ENCODE assay signal across 8 mouse cellular contexts in genomic region chr2:27515341-27516166, GRCm38 (mm10). TPM values are rescaled to one million over a fixed set of nuclear protein-coding genes. Genes with fewer than 3 reads are reported as not detected.
A peak's percentile ranks its signal among the peaks of the same experiment; 100 is the strongest.
DNase-seq lines count a peak whose midpoint lies in the region; ATAC-seq and TF ChIP-seq lines count a peak whose summit lies in the region.

No protein-coding gene starts in this region.

- H3K27ac ChIP-seq in testis, adult 2 months (ENCODE audit: control insufficient read depth, insufficient read depth, low read depth, low read length), result peak overlapping the region; percentile 64
- H3K27ac ChIP-seq in forebrain, postnatal 0 days (ENCODE audit: low read depth, low read length), result peak overlapping the region; percentile 88
- H3K27ac ChIP-seq in limb, embryonic 10.5 days, result peak overlapping the region; percentile 95
- 0 out of 2 replicates have a peak overlapping the region, but pooled peaks have one; percentile 8 for H3K27ac ChIP-seq in neural tube, embryonic 12.5 days

- no peaks in the 10 kb centered on the region for H3K27me3 ChIP-seq in testis, adult 2 months (ENCODE audit: control insufficient read depth, insufficient read depth, low read length)
- no peaks in the 10 kb centered on the region for H3K27me3 ChIP-seq in forebrain, postnatal 0 days (ENCODE audit: insufficient read depth, low read length)
- H3K27me3 ChIP-seq in limb, embryonic 10.5 days (ENCODE audit: low read depth, poor library complexity, severe bottlenecking), result no peaks in the 10 kb centered on the region
- H3K27me3 ChIP-seq in neural tube, embryonic 12.5 days (replicated peaks), result no peaks in the 10 kb centered on the region

- H3K4me2 ChIP-seq in forebrain, postnatal 0 days (ENCODE audit: low read depth), result peak overlapping the region; percentile 88
- peak overlapping the region; percentile 96 for H3K4me2 ChIP-seq in neural tube, embryonic 12.5 days (replicated peaks)

- DNase-seq in cerebellum, postnatal 10 days, result peak; percentile 23 to 42
- DNase-seq in cerebellum, adult 9-11 months, result no peak
- DNase-seq in testis, postnatal 10 days (ENCODE audit: low spot score), result no peak
- DNase-seq in forebrain, postnatal 0 days, result no peak
- DNase-seq in limb, embryonic 10.5 days (ENCODE audit: low spot score), result peak; percentile 42
- no peak for DNase-seq in right cerebral cortex, adult 2 months (ENCODE audit: low spot score in 2 of 2)

- no peaks in the 10 kb centered on the region for H3K9me3 ChIP-seq in forebrain, postnatal 0 days (ENCODE audit: low read length)
- H3K9me3 ChIP-seq in limb, embryonic 10.5 days (replicated peaks), result no peaks in the 10 kb centered on the region
- no peaks in the 10 kb centered on the region for H3K9me3 ChIP-seq in neural tube, embryonic 12.5 days

- no peak for TF ChIP-seq POLR2A in testis, adult 2 months (IDR thresholded peaks at IDR 0.05; ENCODE audit: control insufficient read depth, low read depth, low read length)

- WGBS in forebrain, postnatal 0 days, result under 1% methylated on average over 28 of the region's 40 CpGs
- 2% methylated on average over 40 of the region's 40 CpGs for WGBS in limb, embryonic 10.5 days
- 1% methylated on average over 39 of the region's 40 CpGs for WGBS in neural tube, embryonic 12.5 days

- ATAC-seq in forebrain, postnatal 0 days, result peak; percentile 21
- peak; percentile 64; the same call in 1 of the 2 replicates for ATAC-seq in neural tube, embryonic 12.5 days (ENCODE audit: low FRiP score, low read depth)

- no peak for TF ChIP-seq CTCF in testis, adult 2 months (IDR thresholded peaks at IDR 0.05; ENCODE audit: control insufficient read depth, insufficient read depth, insufficient replicate concordance, low read depth, low read length)
- TF ChIP-seq CTCF in forebrain, postnatal 0 days (IDR thresholded peaks at IDR 0.05; ENCODE audit: low read depth), result no peak

- peaks cover 16% of the 10 kb centered on the region for H3K4me1 ChIP-seq in testis, adult 2 months (ENCODE audit: control insufficient read depth, insufficient read depth, low read length)
- H3K4me1 ChIP-seq in forebrain, postnatal 0 days (ENCODE audit: insufficient read depth), result peaks cover 16% of the 10 kb centered on the region
- peaks cover 28% of the 10 kb centered on the region for H3K4me1 ChIP-seq in limb, embryonic 10.5 days
- H3K4me1 ChIP-seq in neural tube, embryonic 12.5 days, result peaks cover 26% of the 10 kb centered on the region

- H3K36me3 ChIP-seq in testis, adult 2 months (ENCODE audit: control insufficient read depth, insufficient read depth, low read length), result no peaks in the 10 kb centered on the region; the same call in 1 of the 2 replicates
- peaks cover 19% of the 10 kb centered on the region for H3K36me3 ChIP-seq in forebrain, postnatal 0 days (ENCODE audit: insufficient read depth)
- peaks cover 29% of the 10 kb centered on the region for H3K36me3 ChIP-seq in limb, embryonic 10.5 days
- H3K36me3 ChIP-seq in neural tube, embryonic 12.5 days, result peaks cover 21% of the 10 kb centered on the region

- H3K4me3 ChIP-seq in testis, adult 2 months (ENCODE audit: control insufficient read depth, low read depth, low read length), result peak overlapping the region; percentile 99
- H3K4me3 ChIP-seq in forebrain, postnatal 0 days (ENCODE audit: low read depth, low read length), result peak overlapping the region; percentile 73
- peak overlapping the region; percentile 94 for H3K4me3 ChIP-seq in limb, embryonic 10.5 days
- peak overlapping the region; percentile 95 for H3K4me3 ChIP-seq in neural tube, embryonic 12.5 days

- H3K9ac ChIP-seq in forebrain, postnatal 0 days, result peak overlapping the region; percentile 87
- H3K9ac ChIP-seq in neural tube, embryonic 12.5 days, result peak overlapping the region; percentile 93

RNA-seq across cellular contexts. Expression of gene Wdr5, which starts 0.6 kb away (rescaled TPM):
- 25.6 and 27.2 TPM in 2 replicates for polyA plus RNA-seq in testis, adult 2 months (2012; rRNA removed)
- total RNA-seq in forebrain, postnatal 0 days (2014; rRNA removed), result 49.4 and 53.6 TPM in 2 replicates
- polyA plus RNA-seq in forebrain, postnatal 0 days (2015; fragmentation: Nextera tagmentation; extraction: Ambion mirVana), result 28.9 and 35.0 TPM in 2 replicates
- 94.0 and 95.2 TPM in 2 replicates for polyA plus RNA-seq in limb, embryonic 10.5 days (2016; fragmentation: Nextera tagmentation; extraction: Ambion mirVana)
- polyA plus RNA-seq in neural tube, embryonic 12.5 days (2016; fragmentation: Nextera tagmentation; extraction: Ambion mirVana), result 51.3 and 51.8 TPM in 2 replicates

RNA-seq across cellular contexts. Expression of gene Brd3, which starts 8.1 kb away (rescaled TPM):
- 109 and 119 TPM in 2 replicates for polyA plus RNA-seq in testis, adult 2 months (2012; rRNA removed)
- total RNA-seq in forebrain, postnatal 0 days (2014; rRNA removed), result 40.4 and 58.5 TPM in 2 replicates
- 119 and 135 TPM in 2 replicates for polyA plus RNA-seq in forebrain, postnatal 0 days (2015; fragmentation: Nextera tagmentation; extraction: Ambion mirVana)
- 188 and 193 TPM in 2 replicates for polyA plus RNA-seq in limb, embryonic 10.5 days (2016; fragmentation: Nextera tagmentation; extraction: Ambion mirVana)
- polyA plus RNA-seq in neural tube, embryonic 12.5 days (2016; fragmentation: Nextera tagmentation; extraction: Ambion mirVana), result 139 TPM in 2 replicates

Comparison
In these comparisons a context has a peak if more than half of its experiments do, and no peak if none do; other contexts are left out.
1. DNase-seq: peak in cerebellum, postnatal 10 days (2 of 2) and limb, embryonic 10.5 days (single experiment); none in cerebellum, adult 9-11 months (single experiment), testis, postnatal 10 days (single experiment), forebrain, postnatal 0 days (single experiment) and right cerebral cortex, adult 2 months (0 of 2).
2. H3K27ac ChIP-seq: peak in every context shown above with its lines; median percentile 95 in limb, embryonic 10.5 days; 88 in forebrain, postnatal 0 days; 64 in testis, adult 2 months; 8 in neural tube, embryonic 12.5 days.
3. Peak in every context shown above with its lines, with median percentiles within 50 percentile points of each other: H3K4me3 ChIP-seq.